Mouse (Mus musculus) lung, adult 2 months (tissue): ENCODE results near the gene Adcy2.

Experiments used
- CTCF ChIP-seq: fragments of 200-500 bp; IDR thresholded peaks from 2 replicates; pipeline ENCODE4 v1.5.1; 2011; ENCODE audit warnings: mild to moderate bottlenecking, low read length, control low read depth; ENCODE audit not compliant: insufficient read depth
- POLR2A ChIP-seq: fragments of 200-500 bp; IDR thresholded peaks from 2 replicates; pipeline ENCODE4 v1.6.1; 2011; ENCODE audit warnings: low read depth, mild to moderate bottlenecking, control low read depth, low read length, borderline replicate concordance; ENCODE audit errors: extremely low read depth

- no peak for TF ChIP-seq CTCF
- no peak for TF ChIP-seq POLR2A
These were observed 131.2 kb downstream of the Adcy2 start for GRCm38 (mm10) chr13:68867940-68868655.
